Mouse (Mus musculus): ENCODE results near the gene Dpy19l1. TPM values are rescaled to one million over a fixed set of nuclear protein-coding genes. Genes with fewer than 3 reads are reported as not detected.

Gene Dpy19l1
- total RNA-seq, 2 experiments from 2014 or later: 17.1 to 21.0 TPM

- ATAC-seq (replicated peaks; ENCODE audit: low FRiP score, poor library complexity, severe bottlenecking): no peak
Observed at GRCm38 (mm10) chr9:24387230-24387629, 115.7 kb downstream of the Dpy19l1 start.

- no peak for ATAC-seq (replicated peaks; ENCODE audit: low FRiP score, poor library complexity, severe bottlenecking)
Observed at GRCm38 (mm10) chr9:24379321-24379720, 123.6 kb downstream of the Dpy19l1 start.

GRCm38 (mm10) chr9:24378848-24379247, 124.1 kb downstream of the Dpy19l1 start:
- ATAC-seq (replicated peaks; ENCODE audit: low FRiP score, poor library complexity, severe bottlenecking): no peak

Other genes with a start within 250 kb of the Dpy19l1 start
- not detected in 2 replicates for gene Cypt4, start 122.1 kb upstream of the Dpy19l1 start, total RNA-seq (2015; ENCODE audit: low replicate concordance)
- not detected in 2 replicates for gene Cypt4, start 122.1 kb upstream of the Dpy19l1 start, total RNA-seq (2017; ENCODE audit: low replicate concordance)
- not detected in 2 replicates for gene Dpy19l2, start 193.2 kb upstream of the Dpy19l1 start, total RNA-seq (2015; ENCODE audit: low replicate concordance)
- not detected in 2 replicates for gene Dpy19l2, start 193.2 kb upstream of the Dpy19l1 start, total RNA-seq (2017; ENCODE audit: low replicate concordance)

All from erythroblast, adult 5-6 weeks (primary cell).